Mouse (Mus musculus) heart, postnatal 10 days (tissue): ENCODE measurements at regions not wholly inside any gene's neighbourhood (a gene's known extent, or its start where the extent isn't known, plus 50 kb on each side); places are given as distances from the start of the nearest gene placed in this dataset.

Experiments used
- DNase-seq, 2 experiments: peaks; one replicate each; pipeline ENCODE4 v3.0.0; 2021
- intact Hi-C: fragments of 180-260 bp; cut with DNase I; formaldehyde crosslinking; loops from one replicate; pipeline ENCODE4 v1.15.1; 2025

- DNase-seq, result no peak
- intact Hi-C loops, result no loop called here
Measured at GRCm38 (mm10) chr6:51236077-51236740, 196.3 kb upstream of the Nfe2l3 start.

- intact Hi-C loops, result no loop called here
- no peak for DNase-seq
Measured at GRCm38 (mm10) chr6:51240039-51240438, 192.4 kb upstream of the Nfe2l3 start.

DNA sequence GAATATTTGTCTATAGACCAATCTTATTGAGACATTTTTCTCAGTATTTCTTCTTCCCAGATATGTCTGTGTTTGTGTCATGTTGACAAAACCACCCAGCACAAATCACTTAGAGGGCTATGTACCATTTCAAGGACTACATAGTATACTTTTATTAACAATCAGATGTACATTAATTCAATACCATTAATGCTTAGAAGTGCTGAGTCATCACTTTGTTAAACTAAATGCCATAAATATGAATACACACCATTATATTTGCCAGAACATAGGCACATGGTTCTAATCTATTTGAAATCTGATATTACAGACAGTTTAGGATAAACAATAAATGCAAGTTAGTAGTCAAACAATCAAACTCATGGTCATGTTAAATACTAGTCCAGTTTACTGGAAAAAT lies 182.2 kb upstream of the Nfe2l3 start:
- intact Hi-C loops, result no loop called here
- DNase-seq, result no peak

DNA sequence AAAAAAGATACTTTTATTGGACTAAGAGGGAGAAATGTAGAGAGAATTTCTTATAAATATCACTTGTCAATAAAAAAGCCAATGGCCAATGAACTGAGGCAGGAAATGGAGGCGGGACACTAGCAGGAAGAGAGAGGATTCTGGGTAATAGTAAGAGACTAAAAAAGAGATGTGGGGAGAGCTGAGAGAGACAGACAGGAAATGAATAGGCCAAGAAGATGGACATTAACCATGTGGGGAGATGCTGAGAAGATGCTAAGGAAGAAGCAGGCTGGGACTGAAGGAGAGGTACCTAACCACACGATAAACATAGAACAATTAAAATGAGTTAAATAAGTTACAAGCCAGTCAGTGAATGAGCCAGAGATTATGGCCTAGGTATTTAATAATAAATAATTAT lies 181.0 kb upstream of the Nfe2l3 start:
- DNase-seq, result no peak
- intact Hi-C loops, result no loop called here

- intact Hi-C loops, result no loop called here
- no peak for DNase-seq
Measured at GRCm38 (mm10) chr6:51252721-51253120, 179.7 kb upstream of the Nfe2l3 start.

- intact Hi-C loops, result no loop called here
- DNase-seq, result no peak
Measured at GRCm38 (mm10) chr6:51256631-51257030, 175.8 kb upstream of the Nfe2l3 start.

DNA sequence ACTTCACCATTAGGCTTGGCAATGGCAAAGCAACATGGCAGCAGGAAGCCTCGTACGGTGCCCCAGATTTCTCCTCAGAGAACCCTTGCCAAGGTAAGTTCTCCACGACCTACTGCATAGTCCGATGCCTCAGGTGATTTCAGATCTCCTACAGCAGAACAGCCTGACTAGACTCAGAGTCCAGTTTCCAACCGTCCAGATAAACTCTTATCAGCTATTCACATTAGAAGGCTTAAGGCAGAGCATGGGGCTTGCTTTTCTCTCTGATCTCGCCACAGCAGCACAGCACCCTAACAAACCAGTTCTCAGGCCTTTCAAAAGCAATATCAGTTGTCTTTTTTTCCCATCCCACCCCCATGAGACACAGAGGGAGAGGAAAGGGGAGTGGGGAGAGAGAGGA lies 174.9 kb upstream of the Nfe2l3 start:
- intact Hi-C loops, result no loop called here
- no peak for DNase-seq

DNA sequence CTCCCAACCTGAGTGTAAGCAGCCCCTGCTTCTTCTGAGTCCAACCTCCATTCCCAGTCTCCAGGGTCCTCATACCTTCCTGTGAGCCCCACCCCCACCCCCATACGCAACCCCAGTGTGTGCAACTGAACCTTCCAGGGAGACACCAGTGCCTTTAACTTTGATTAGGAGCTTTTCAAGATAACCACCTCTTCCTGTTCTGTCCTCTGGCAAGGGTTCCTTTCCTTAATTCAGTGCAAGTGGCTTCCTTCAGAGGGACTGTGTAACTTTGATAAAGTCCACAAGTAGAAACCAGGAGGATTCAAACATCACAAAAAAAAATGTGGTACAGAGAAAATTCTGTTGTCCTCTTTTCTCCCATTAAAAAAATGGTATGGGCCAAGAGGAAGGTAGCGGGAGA lies 174.2 kb upstream of the Nfe2l3 start:
- DNase-seq, result no peak
- intact Hi-C loops, result no loop called here

DNA sequence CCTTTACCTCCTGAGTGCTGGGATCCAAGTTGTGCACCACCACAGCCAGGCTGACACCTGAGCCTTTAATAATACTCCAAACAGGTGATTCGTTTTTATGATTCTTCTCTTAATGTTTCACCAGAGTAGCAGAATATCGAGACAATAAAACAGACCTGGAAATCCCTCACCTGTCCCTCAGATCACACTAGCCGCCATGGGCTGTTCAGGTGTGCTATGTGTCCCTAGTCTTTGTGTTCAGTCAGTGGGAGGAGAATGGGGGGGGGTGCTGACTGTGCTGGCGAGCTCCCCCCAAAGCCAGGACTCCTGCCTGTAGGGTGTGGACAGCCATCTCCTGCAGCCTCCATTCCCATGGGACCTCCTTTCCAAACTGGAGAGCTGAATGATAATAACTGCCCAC lies 168.9 kb upstream of the Nfe2l3 start:
- intact Hi-C loops, result no loop called here
- DNase-seq, result no peak

GRCm38 (mm10) chr6:51265329-51265728 lies 167.1 kb upstream of the Nfe2l3 start:
- intact Hi-C loops, result loop anchor here (5.0 kb wide), 1 partner anchor 67 kb away; no protein-coding TSS in a partner anchor
- no peak for DNase-seq

DNA sequence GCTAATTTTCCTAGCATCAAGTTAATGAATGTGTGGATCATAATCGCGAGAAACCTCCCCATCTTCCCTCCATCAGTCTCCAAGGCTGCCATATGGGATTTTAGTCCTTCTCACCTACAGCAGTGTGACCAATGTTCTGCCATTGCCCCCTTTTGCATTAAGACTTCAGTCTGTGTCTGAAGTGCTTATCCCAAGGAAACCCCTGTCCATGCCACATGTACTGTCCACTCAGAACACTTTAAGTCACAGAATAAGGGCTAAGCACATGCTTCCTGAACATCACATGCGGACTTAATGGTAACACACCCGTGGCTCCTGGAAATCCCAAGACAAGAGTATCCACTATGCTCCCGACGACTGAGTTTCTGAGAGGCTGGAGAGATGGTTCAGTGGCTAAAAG lies 165.7 kb upstream of the Nfe2l3 start:
- intact Hi-C loops, result loop anchor here (5.0 kb wide), 1 partner anchor 66 kb away; no protein-coding TSS in a partner anchor
- no peak for DNase-seq

GRCm38 (mm10) chr6:51267888-51268287 lies 164.6 kb upstream of the Nfe2l3 start:
- no peak for DNase-seq
- intact Hi-C loops, result loop anchor here (2.0 to 5.0 kb wide), 2 partner anchors 57 to 64 kb away; no protein-coding TSS in a partner anchor

DNA sequence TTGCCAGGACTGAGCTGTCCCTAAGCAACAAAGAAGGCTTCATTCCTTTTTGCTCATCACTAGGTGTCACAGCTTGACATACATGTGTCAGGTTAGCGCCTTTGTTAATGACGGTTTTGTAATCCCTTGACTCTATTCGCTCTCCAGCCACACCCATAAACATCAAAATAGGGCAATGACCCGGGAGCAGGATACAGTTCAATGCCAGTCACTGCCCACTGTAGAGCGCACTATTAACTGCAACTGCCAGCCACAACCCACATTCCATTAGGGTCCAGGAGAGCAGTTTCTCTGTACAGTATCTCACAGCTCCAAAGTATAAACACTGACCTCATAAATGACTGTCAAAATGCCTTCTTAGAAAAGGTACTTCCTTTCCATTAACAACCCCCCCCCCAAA lies 163.5 kb upstream of the Nfe2l3 start:
- intact Hi-C loops, result loop anchor here (2.0 to 5.0 kb wide), 2 partner anchors 58 to 63 kb away; no protein-coding TSS in a partner anchor
- DNase-seq, result peak in 1 of 2 experiments; percentile 12

DNA sequence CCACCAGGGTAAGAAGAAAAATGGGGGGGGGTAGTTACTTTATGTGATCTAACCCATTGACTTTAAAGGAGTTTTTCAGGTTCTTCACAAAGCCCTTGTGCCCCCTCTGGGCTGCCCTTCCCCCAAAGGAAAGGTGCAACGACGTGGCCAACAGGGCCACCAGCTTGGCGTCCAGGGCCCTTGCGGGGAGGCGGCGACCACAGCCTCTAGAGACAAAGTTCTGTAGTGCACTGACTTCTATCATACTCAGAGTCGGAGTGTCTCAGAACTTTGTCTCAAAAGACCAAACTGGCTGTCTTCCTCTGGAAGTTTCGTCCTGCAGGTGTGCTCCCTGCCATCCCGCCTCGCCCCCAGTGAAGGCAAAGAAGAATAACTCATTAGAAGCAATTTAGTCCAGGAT lies 162.9 kb upstream of the Nfe2l3 start:
- peak; percentile 45 to 52 for DNase-seq
- intact Hi-C loops, result loop anchor here (2.0 to 5.0 kb wide), 3 partner anchors 59 to 93 kb away; no protein-coding TSS in a partner anchor

GRCm38 (mm10) chr6:51270216-51271127 lies 162.0 kb upstream of the Nfe2l3 start:
- intact Hi-C loops, result loop anchor here (5.0 kb wide), 1 partner anchor 92 kb away; no protein-coding TSS in a partner anchor
- DNase-seq, result peak; percentile 94

DNA sequence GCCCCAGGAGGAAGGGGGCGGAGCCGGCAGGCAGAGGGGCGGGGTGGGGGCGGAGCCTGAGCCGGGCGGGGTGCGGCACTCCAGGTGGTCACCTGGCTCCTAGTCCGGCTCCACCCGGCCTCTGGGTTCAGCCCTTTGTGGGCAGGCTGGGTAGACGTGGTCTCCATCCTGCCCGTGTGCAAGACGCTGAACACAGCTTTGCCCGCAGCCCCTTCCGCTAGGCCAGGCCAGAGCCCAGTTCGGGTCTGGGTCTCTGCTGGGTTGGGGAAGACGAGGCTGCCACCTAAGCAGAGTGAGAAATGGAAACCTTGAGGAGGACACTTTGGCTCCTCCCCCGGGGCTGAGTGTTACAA lies 161.4 kb upstream of the Nfe2l3 start:
- no peak for DNase-seq
- intact Hi-C loops, result loop anchor here (5.0 kb wide), 1 partner anchor 91 kb away; no protein-coding TSS in a partner anchor

- intact Hi-C loops, result loop anchor here (5.0 kb wide), 1 partner anchor 90 kb away; no protein-coding TSS in a partner anchor
- DNase-seq, result no peak
Measured at GRCm38 (mm10) chr6:51272136-51272736, 160.2 kb upstream of the Nfe2l3 start.

DNA sequence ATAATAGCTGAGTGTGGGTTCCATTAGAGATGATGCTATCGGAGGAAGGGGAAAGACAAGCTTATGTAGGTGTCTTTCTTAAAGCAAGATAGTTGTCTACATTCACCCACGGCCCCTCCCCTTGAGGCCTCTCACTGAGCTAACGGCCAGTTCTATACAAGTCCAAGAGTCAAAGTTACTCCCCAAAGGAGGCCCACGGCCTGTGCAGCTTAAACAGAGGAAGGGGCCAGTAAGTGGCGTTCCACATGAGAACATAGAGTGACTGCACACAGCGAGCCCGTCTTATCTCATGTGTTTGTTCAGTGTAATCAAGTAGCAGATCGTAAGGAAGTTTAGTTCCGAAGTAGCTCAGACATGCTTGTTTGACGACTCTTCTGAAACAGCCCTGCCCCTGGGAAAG lies 153.0 kb upstream of the Nfe2l3 start:
- no peak for DNase-seq
- intact Hi-C loops, result no loop called here

- no peak for DNase-seq
- intact Hi-C loops, result no loop called here
Measured at GRCm38 (mm10) chr6:51280231-51280630, 152.2 kb upstream of the Nfe2l3 start.

DNA sequence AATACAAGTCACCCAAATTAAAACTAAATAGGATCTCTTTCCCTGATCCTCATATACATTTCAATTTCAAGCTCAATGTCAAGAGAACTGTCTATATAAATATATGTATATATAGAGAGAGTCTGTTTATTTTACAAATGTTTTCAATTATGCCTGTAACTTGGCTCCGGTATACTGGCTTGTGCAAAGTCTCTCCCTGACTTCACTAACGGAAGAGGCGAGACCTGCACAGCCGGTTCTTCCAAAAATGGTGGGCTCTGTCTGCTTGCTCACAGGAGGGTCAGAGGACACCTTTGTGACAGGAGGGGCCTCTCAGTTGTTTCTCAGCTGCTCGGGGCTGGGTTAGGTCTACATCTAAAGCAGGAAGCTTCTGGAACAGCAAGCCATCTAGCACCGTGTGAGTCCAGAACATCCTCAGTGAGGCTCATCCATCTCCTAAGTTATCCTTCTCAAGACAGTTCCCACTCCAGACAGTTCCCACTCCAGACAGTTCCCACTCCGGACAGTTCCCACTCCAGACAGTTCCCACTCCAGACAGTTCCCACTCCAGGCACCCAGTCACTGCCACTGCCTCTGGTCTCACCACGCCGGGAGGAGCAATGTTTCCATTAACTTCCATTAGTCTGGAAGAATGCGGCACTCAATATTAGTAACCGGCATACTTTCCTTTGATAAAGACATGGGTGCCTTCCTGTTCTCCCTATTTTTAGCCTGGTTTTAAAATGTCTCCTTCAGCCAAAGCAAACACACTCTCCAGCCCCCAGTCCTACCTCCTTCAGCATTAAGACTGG lies 148.4 kb upstream of the Nfe2l3 start:
- intact Hi-C loops, result no loop called here
- DNase-seq, result peak in 1 of 2 experiments; percentile 13
